Mouse (Mus musculus): Measurements from ENCODE around the gene Nrap. TPM values are rescaled to one million over a fixed set of nuclear protein-coding genes. Genes with fewer than 3 reads are reported as not detected.

Gene Nrap
- 0.09 and 0.14 TPM in 2 replicates for polyA plus RNA-seq (2014; fragmentation: Nextera tagmentation; extraction: Ambion mirVana)

- Histone ChIP-seq H3K4me2 (no peak within 1 kb of the TSS), H3K27me3 (replicated peaks; ENCODE audit: control insufficient read depth, insufficient read depth, low read length) (no peaks in the 10 kb centered on the region), H3K9me3 (ENCODE audit: control insufficient read depth, low read length) (no peaks in the 10 kb centered on the region), H3K4me1 (replicated peaks; ENCODE audit: control insufficient read depth, insufficient read depth, low read length) (peaks cover 45% of the 10 kb centered on the region), H3K27ac (ENCODE audit: low read depth, low read length) (peak within 1 kb of the TSS; percentile 88; the same call in 1 of the 2 replicates), H3K36me3 (ENCODE audit: control insufficient read depth, insufficient read depth, low read length) (no peaks in the 10 kb centered on the region), H3K9ac (ENCODE audit: low read depth, low read length) (no peak within 1 kb of the TSS), H3K4me3 (ENCODE audit: low read depth, low read length) (no peak within 1 kb of the TSS)
- 82% methylated on average over 11 of the region's 11 CpGs for WGBS
- DNase-seq (ENCODE audit: low spot score) (no peak), ATAC-seq (replicated peaks; ENCODE audit: low FRiP score) (no peak)
These were observed at the start of gene Nrap for GRCm38 (mm10) chr19:56389879-56390278. Nrap (minus strand) TSS chr19:56390037.

- WGBS = 32% methylated on average over 6 of the region's 6 CpGs
- Histone ChIP-seq H3K4me1 (replicated peaks; ENCODE audit: control insufficient read depth, insufficient read depth, low read length) (peaks cover 20% of the 10 kb centered on the region), H3K4me2 (peak overlapping the region; percentile 17; the same call in 1 of the 2 replicates), H3K9me3 (ENCODE audit: control insufficient read depth, low read length) (no peaks in the 10 kb centered on the region), H3K36me3 (ENCODE audit: control insufficient read depth, insufficient read depth, low read length) (peaks cover 8% of the 10 kb centered on the region; the same call in 1 of the 2 replicates), H3K4me3 (ENCODE audit: low read depth, low read length) (no peak overlapping the region), H3K27me3 (replicated peaks; ENCODE audit: control insufficient read depth, insufficient read depth, low read length) (no peaks in the 10 kb centered on the region), H3K9ac (ENCODE audit: low read depth, low read length) (no peak overlapping the region), H3K27ac (ENCODE audit: low read depth, low read length) (peak overlapping the region; percentile 54)
- DNase-seq (ENCODE audit: low spot score) (no peak), ATAC-seq (replicated peaks; ENCODE audit: low FRiP score) (peak; percentile 96)
These were observed 49.2 kb upstream of the Nrap start for GRCm38 (mm10) chr19:56439072-56439434.

- H3K4me1 ChIP-seq (replicated peaks; ENCODE audit: control insufficient read depth, insufficient read depth, low read length) = peaks cover 20% of the 10 kb centered on the region
- WGBS = 70% methylated on average over 7 of the region's 7 CpGs
- no peak overlapping the region for H3K4me3 ChIP-seq (ENCODE audit: low read depth, low read length)
- H3K27ac ChIP-seq (ENCODE audit: low read depth, low read length) = peak overlapping the region; percentile 54
- DNase-seq (ENCODE audit: low spot score) (no peak), ATAC-seq (replicated peaks; ENCODE audit: low FRiP score) (peak; percentile 10; the same call in 1 of the 2 replicates)
- no peak overlapping the region for H3K9ac ChIP-seq (ENCODE audit: low read depth, low read length)
- H3K36me3 ChIP-seq (ENCODE audit: control insufficient read depth, insufficient read depth, low read length) = peaks cover 10% of the 10 kb centered on the region; the same call in 1 of the 2 replicates
- no peaks in the 10 kb centered on the region for H3K9me3 ChIP-seq (ENCODE audit: control insufficient read depth, low read length)
- 0 out of 2 replicates have a peak overlapping the region, but pooled peaks have one; percentile 17 for H3K4me2 ChIP-seq
- no peaks in the 10 kb centered on the region for H3K27me3 ChIP-seq (replicated peaks; ENCODE audit: control insufficient read depth, insufficient read depth, low read length)
These were observed 48.7 kb upstream of the Nrap start for GRCm38 (mm10) chr19:56438357-56439071.

- Histone ChIP-seq H3K36me3 (ENCODE audit: control insufficient read depth, insufficient read depth, low read length) (peaks cover 13% of the 10 kb centered on the region; the same call in 1 of the 2 replicates), H3K4me3 (ENCODE audit: low read depth, low read length) (no peak overlapping the region), H3K9me3 (ENCODE audit: control insufficient read depth, low read length) (no peaks in the 10 kb centered on the region), H3K4me2 (no peak overlapping the region), H3K27ac (ENCODE audit: low read depth, low read length) (no peak overlapping the region), H3K4me1 (replicated peaks; ENCODE audit: control insufficient read depth, insufficient read depth, low read length) (peaks cover 20% of the 10 kb centered on the region), H3K27me3 (replicated peaks; ENCODE audit: control insufficient read depth, insufficient read depth, low read length) (no peaks in the 10 kb centered on the region), H3K9ac (ENCODE audit: low read depth, low read length) (no peak overlapping the region)
- WGBS = 89% methylated on average over 13 of the region's 13 CpGs
- no peak for ATAC-seq (replicated peaks; ENCODE audit: low FRiP score)
- DNase-seq (ENCODE audit: low spot score) = no peak
These were observed 46.5 kb upstream of the Nrap start for GRCm38 (mm10) chr19:56436380-56436779.

GRCm38 (mm10) chr19:56433581-56433980, 43.7 kb upstream of the Nrap start:
- H3K27me3 ChIP-seq (replicated peaks; ENCODE audit: control insufficient read depth, insufficient read depth, low read length) = no peaks in the 10 kb centered on the region

GRCm38 (mm10) chr19:56432706-56433105, 42.9 kb upstream of the Nrap start:
- Histone ChIP-seq H3K4me3 (ENCODE audit: low read depth, low read length) (no peak overlapping the region), H3K4me1 (replicated peaks; ENCODE audit: control insufficient read depth, insufficient read depth, low read length) (no peaks in the 10 kb centered on the region), H3K27ac (ENCODE audit: low read depth, low read length) (no peak overlapping the region), H3K36me3 (ENCODE audit: control insufficient read depth, insufficient read depth, low read length) (peaks cover 13% of the 10 kb centered on the region; the same call in 1 of the 2 replicates), H3K9ac (ENCODE audit: low read depth, low read length) (no peak overlapping the region), H3K27me3 (replicated peaks; ENCODE audit: control insufficient read depth, insufficient read depth, low read length) (no peaks in the 10 kb centered on the region), H3K9me3 (ENCODE audit: control insufficient read depth, low read length) (no peaks in the 10 kb centered on the region), H3K4me2 (no peak overlapping the region)
- ATAC-seq (replicated peaks; ENCODE audit: low FRiP score) (no peak), DNase-seq (ENCODE audit: low spot score) (no peak)
- WGBS = 89% methylated on average over 10 of the region's 10 CpGs

More at GRCm38 (mm10) chr19:56433581-56433980, 43.7 kb upstream of the Nrap start:
- Histone ChIP-seq H3K4me2 (no peak overlapping the region), H3K4me3 (ENCODE audit: low read depth, low read length) (no peak overlapping the region), H3K27ac (ENCODE audit: low read depth, low read length) (no peak overlapping the region), H3K9me3 (ENCODE audit: control insufficient read depth, low read length) (no peaks in the 10 kb centered on the region), H3K4me1 (replicated peaks; ENCODE audit: control insufficient read depth, insufficient read depth, low read length) (peaks cover 5% of the 10 kb centered on the region), H3K36me3 (ENCODE audit: control insufficient read depth, insufficient read depth, low read length) (peaks cover 13% of the 10 kb centered on the region; the same call in 1 of the 2 replicates), H3K9ac (ENCODE audit: low read depth, low read length) (no peak overlapping the region)
- DNase-seq (ENCODE audit: low spot score) (no peak), ATAC-seq (replicated peaks; ENCODE audit: low FRiP score) (no peak)
- WGBS = 89% methylated on average over 7 of the region's 7 CpGs

GRCm38 (mm10) chr19:56430369-56430768, 40.5 kb upstream of the Nrap start:
- Histone ChIP-seq H3K4me1 (replicated peaks; ENCODE audit: control insufficient read depth, insufficient read depth, low read length) (no peaks in the 10 kb centered on the region), H3K27ac (ENCODE audit: low read depth, low read length) (no peak overlapping the region), H3K4me2 (no peak overlapping the region), H3K9me3 (ENCODE audit: control insufficient read depth, low read length) (no peaks in the 10 kb centered on the region), H3K36me3 (ENCODE audit: control insufficient read depth, insufficient read depth, low read length) (0 out of 2 replicates have a peak, but pooled peaks cover 5% of the 10 kb centered on the region), H3K4me3 (ENCODE audit: low read depth, low read length) (no peak overlapping the region), H3K27me3 (replicated peaks; ENCODE audit: control insufficient read depth, insufficient read depth, low read length) (no peaks in the 10 kb centered on the region), H3K9ac (ENCODE audit: low read depth, low read length) (no peak overlapping the region)
- ATAC-seq (replicated peaks; ENCODE audit: low FRiP score) (no peak), DNase-seq (ENCODE audit: low spot score) (no peak)
- WGBS = 73% methylated on average over 8 of the region's 8 CpGs

- Histone ChIP-seq H3K4me1 (replicated peaks; ENCODE audit: control insufficient read depth, insufficient read depth, low read length) (no peaks in the 10 kb centered on the region), H3K27me3 (replicated peaks; ENCODE audit: control insufficient read depth, insufficient read depth, low read length) (no peaks in the 10 kb centered on the region), H3K9ac (ENCODE audit: low read depth, low read length) (no peak overlapping the region), H3K9me3 (ENCODE audit: control insufficient read depth, low read length) (no peaks in the 10 kb centered on the region), H3K27ac (ENCODE audit: low read depth, low read length) (no peak overlapping the region), H3K4me3 (ENCODE audit: low read depth, low read length) (no peak overlapping the region), H3K4me2 (no peak overlapping the region), H3K36me3 (ENCODE audit: control insufficient read depth, insufficient read depth, low read length) (no peaks in the 10 kb centered on the region)
- no peak for DNase-seq (ENCODE audit: low spot score)
- ATAC-seq (replicated peaks; ENCODE audit: low FRiP score) = no peak
- 78% methylated on average over 9 of the region's 9 CpGs for whole genome bisulfite sequencing
These were observed 35.7 kb upstream of the Nrap start for GRCm38 (mm10) chr19:56425492-56425891.
